Mouse (Mus musculus) forebrain, postnatal 0 days (tissue): ENCODE results near the gene Syt1. TPM values are rescaled to one million over a fixed set of nuclear protein-coding genes. Genes with fewer than 3 reads are reported as not detected.

ENCODE experiments used
- ATAC-seq: fragments of 200-750 bp; cut with Nextera tagmentation; 2 replicates; pipeline ENCODE4 v1.8.0; 2017; ENCODE audit warnings: mild to moderate bottlenecking, moderate library complexity
- DNase-seq: peaks from one replicate; pipeline ENCODE4 v3.0.0-alpha.2; 2015
- H3K27ac ChIP-seq: fragments of 300-500 bp; sonication (generic); 2 replicates; pipeline ENCODE4 v1.5.1; 2014; ENCODE audit warnings: low read depth, mild to moderate bottlenecking, antibody characterized with exemption, low read length, moderate library complexity, mixed read lengths
- H3K27me3 ChIP-seq: fragments of 300-500 bp; sonication (generic); 2 replicates; pipeline ENCODE4 v1.6.1; 2014; ENCODE audit warnings: mild to moderate bottlenecking, low read length, mixed read lengths; ENCODE audit not compliant: insufficient read depth
- H3K36me3 ChIP-seq: fragments of 300-500 bp; sonication (generic); 2 replicates; pipeline ENCODE4 v1.6.1; 2014; ENCODE audit warnings: mild to moderate bottlenecking, moderate library complexity; ENCODE audit not compliant: insufficient read depth
- H3K4me1 ChIP-seq: fragments of 300-500 bp; sonication (generic); 2 replicates; pipeline ENCODE4 v1.6.1; 2014; ENCODE audit warnings: antibody characterized with exemption; ENCODE audit not compliant: insufficient read depth
- H3K4me2 ChIP-seq: fragments of 300-500 bp; sonication (generic); 2 replicates; pipeline ENCODE4 v1.6.1; 2014; ENCODE audit warnings: low read depth, mild to moderate bottlenecking, moderate library complexity
- H3K4me3 ChIP-seq: fragments of 300-500 bp; sonication (generic); 2 replicates; pipeline ENCODE4 v1.5.1; 2014; ENCODE audit warnings: low read depth, low read length, mixed read lengths
- H3K9ac ChIP-seq: fragments of 300-500 bp; sonication (generic); 2 replicates; pipeline ENCODE4 v1.6.1; 2014; ENCODE audit warnings: mild to moderate bottlenecking
- H3K9me3 ChIP-seq: fragments of 300-500 bp; sonication (generic); 2 replicates; pipeline ENCODE4 v1.6.1; 2016; ENCODE audit warnings: low read length
- CTCF ChIP-seq: sonication (generic); IDR thresholded peaks from 2 replicates; pipeline ENCODE4 v1.5.1; 2016; ENCODE audit warnings: antibody characterized with exemption, control low read depth, low read depth
- WGBS: fragments of 180-500 bp; shearing (Covaris S2); extraction: QIAGEN DNeasy Blood & Tissue Kit; methylation state at CpG from one replicate; pipeline ENCODE4 v1.1.7; 2014; 5-methylcytosine and 5-hydroxymethylcytosine counted together
- polyA plus RNA-seq: library from polyadenylated mRNA; unstranded; fragments of >200 nt; fragmentation: Nextera tagmentation; extraction: Ambion mirVana; gene quantifications from 2 replicates; pipeline ENCODE4 v1.2.1, GENCODE M21; 2015
- total RNA-seq: library from RNA; depleted of rRNA; stranded (reverse); fragments of >200 nt; gene quantifications from 2 replicates; pipeline ENCODE4 v1.2.3, GENCODE M21; 2014

Gene Syt1
- total and polyA plus RNA-seq, 2 experiments from 2014 or later = 133 to 147 TPM

DNA sequence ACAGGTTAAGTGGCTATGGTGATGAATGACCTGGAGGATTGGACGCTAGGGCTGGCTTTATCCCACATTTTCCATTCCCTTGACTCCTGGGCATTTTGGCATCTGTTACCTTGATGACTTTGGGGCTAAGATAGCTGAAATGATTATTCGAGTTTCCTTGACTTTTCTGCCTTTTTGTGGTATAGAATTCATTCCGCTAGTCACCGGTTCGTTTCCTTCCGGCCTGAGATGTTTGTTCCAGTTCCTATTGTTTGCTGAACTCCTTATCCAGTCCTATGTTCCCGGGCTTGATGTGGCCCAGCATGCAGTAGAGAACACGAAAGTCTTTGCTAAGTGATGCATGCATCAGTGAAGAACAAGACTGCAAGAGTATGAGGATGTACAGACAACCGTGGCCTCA is 493.7 kb downstream of the Syt1 start:
- H3K27ac ChIP-seq = no peak overlapping the region
- ATAC-seq = no peak
- no peaks in the 10 kb centered on the region for H3K36me3 ChIP-seq
- H3K4me3 ChIP-seq = no peak overlapping the region
- no peak overlapping the region for H3K9ac ChIP-seq
- no peaks in the 10 kb centered on the region for H3K4me1 ChIP-seq
- 75% methylated on average over 9 of the region's 9 CpGs for WGBS
- DNase-seq = no peak
- TF ChIP-seq CTCF = no peak
- H3K4me2 ChIP-seq = no peak overlapping the region
- no peaks in the 10 kb centered on the region for H3K9me3 ChIP-seq
- H3K27me3 ChIP-seq = no peaks in the 10 kb centered on the region

DNA sequence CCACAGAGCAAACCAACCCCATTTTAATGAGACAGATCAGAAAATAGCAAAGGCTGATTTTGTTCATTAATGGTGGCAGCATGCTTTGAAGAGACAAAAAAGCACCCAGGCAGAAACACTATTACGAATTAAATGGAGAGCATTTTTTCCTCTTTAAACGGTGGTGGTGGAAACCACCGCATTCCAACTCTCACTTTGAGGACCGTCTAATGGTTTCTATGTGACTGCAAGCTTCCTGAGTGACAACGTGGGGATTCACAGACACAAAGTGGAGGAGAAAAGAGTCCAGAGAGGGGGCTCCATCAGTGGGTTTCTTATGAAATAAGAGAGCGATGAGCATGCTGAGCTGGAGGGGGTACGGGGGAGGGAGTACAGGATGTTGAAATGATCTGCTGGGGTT is 496.1 kb downstream of the Syt1 start:
- no peak for TF ChIP-seq CTCF
- no peaks in the 10 kb centered on the region for H3K4me1 ChIP-seq
- no peak for DNase-seq
- no peak overlapping the region for H3K9ac ChIP-seq
- ATAC-seq = no peak
- H3K36me3 ChIP-seq = no peaks in the 10 kb centered on the region
- no peak overlapping the region for H3K4me3 ChIP-seq
- 24% methylated on average over 7 of the region's 7 CpGs for WGBS
- H3K4me2 ChIP-seq = no peak overlapping the region
- no peak overlapping the region for H3K27ac ChIP-seq
- H3K27me3 ChIP-seq = no peaks in the 10 kb centered on the region
- H3K9me3 ChIP-seq = no peaks in the 10 kb centered on the region

DNA sequence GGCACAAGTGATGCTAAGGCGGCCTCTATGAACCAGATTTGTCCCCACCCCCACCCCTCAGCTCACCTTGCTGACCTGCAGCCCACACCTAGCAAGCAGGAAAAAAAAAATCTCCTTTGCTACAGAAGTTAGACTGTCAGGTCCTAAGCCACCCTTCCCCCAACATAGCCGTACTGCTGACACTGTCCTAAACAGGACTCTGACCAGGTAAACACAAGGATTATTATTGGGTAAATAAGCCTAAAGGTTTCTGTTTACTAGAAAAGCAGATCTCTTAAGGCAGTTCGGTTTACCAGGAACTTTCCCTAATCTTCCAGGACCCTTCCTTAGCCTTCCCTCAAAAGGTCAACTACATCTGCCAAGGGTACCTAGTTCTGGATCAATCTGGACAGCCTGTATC is 501.2 kb downstream of the Syt1 start:
- H3K27ac ChIP-seq = no peak overlapping the region
- ATAC-seq (no peak), DNase-seq (no peak)
- WGBS = 89% methylated on average over 3 of the region's 3 CpGs
- no peak overlapping the region for H3K4me2 ChIP-seq
- H3K27me3 ChIP-seq = no peaks in the 10 kb centered on the region
- no peaks in the 10 kb centered on the region for H3K36me3 ChIP-seq
- no peak for TF ChIP-seq CTCF
- H3K4me1 ChIP-seq = no peaks in the 10 kb centered on the region
- no peaks in the 10 kb centered on the region for H3K9me3 ChIP-seq
- H3K4me3 ChIP-seq = no peak overlapping the region
- H3K9ac ChIP-seq = no peak overlapping the region

DNA sequence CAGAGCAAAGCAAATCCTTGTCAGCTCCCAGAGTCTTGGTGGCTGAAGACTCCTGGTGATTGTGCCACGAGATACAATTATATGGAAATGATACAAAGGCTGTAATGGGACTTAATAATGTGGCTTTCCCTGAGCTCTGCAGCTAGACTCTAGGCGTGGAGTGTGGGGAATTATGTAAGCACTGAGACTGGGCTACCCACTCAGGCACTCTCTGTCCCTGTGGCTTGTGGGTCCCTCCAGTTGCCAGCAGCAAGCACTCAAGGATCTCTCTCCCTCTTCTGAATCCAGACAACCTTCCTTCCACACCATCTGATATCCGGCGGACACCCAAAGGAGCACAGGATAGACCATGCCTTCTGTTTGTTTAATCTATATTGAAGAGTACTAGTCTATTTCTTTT is 503.9 kb downstream of the Syt1 start:
- Histone ChIP-seq H3K27ac (no peak overlapping the region), H3K27me3 (no peaks in the 10 kb centered on the region), H3K4me2 (no peak overlapping the region), H3K4me3 (no peak overlapping the region), H3K9me3 (no peaks in the 10 kb centered on the region), H3K4me1 (no peaks in the 10 kb centered on the region), H3K36me3 (no peaks in the 10 kb centered on the region), H3K9ac (no peak overlapping the region)
- ATAC-seq (no peak), DNase-seq (no peak)
- WGBS = 81% methylated on average over 4 of the region's 4 CpGs
- no peak for TF ChIP-seq CTCF

DNA sequence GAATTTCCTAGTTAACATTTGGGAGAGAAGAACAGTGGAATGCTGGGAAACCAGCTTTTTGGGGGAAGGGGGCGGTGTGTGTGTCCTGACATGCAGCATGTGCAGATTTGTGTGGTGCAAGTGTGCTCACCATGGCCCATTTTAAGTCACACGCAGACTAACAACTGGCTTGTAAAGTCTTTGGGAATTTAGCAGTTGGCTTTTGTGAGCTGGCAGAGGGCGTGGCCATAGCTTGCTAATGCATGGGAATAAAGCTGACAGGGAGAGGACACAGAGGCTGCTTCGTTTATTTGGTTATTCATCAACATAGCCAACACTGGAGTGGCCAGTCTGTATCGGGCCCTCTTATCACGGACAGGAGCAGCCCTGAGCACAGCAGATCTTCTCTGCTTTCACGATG is 505.9 kb downstream of the Syt1 start:
- Histone ChIP-seq H3K4me3 (no peak overlapping the region), H3K9ac (no peak overlapping the region), H3K27me3 (no peaks in the 10 kb centered on the region), H3K4me1 (no peaks in the 10 kb centered on the region), H3K9me3 (no peaks in the 10 kb centered on the region), H3K27ac (no peak overlapping the region), H3K4me2 (no peak overlapping the region), H3K36me3 (0 out of 2 replicates have a peak, but pooled peaks cover 5% of the 10 kb centered on the region)
- TF ChIP-seq CTCF = no peak
- ATAC-seq (no peak), DNase-seq (no peak)
- 66% methylated on average over 7 of the region's 7 CpGs for WGBS

DNA sequence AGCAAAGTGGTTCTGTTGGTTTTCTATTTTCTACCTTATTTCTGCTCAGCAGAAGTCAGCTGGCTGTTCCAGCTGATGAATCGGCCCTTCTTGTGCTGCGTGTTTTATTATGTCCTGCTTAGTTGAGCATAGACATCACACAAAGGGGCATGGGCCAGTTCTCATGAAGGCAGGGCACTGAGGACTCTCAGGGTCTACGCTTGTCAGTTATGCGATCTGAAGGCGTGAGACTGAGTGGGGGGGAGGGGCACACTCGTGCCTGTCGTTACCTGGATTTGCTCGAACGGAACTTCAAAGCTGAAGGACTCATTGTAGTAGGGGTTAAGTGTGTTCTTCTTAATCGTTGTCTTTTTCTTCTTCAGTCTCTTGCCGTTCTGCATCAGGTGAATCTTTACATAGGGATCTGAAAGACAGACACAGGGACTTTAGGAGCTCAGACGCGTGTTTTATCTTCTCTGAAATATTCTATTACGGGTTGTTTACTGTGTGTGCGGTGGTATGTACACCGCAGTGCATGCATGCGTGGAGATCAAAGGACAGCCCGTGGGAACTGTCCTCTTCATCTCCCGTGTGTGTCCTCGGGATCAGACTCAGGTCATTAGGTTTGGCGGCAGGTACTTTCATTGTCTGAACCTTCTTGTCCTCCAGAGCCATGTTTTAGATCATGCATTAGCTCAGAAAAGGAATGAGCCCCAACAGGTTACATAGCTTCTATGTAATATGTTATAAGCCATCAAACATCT is 506.5 kb downstream of the Syt1 start:
- 63% methylated on average over 21 of the region's 21 CpGs for WGBS

DNA sequence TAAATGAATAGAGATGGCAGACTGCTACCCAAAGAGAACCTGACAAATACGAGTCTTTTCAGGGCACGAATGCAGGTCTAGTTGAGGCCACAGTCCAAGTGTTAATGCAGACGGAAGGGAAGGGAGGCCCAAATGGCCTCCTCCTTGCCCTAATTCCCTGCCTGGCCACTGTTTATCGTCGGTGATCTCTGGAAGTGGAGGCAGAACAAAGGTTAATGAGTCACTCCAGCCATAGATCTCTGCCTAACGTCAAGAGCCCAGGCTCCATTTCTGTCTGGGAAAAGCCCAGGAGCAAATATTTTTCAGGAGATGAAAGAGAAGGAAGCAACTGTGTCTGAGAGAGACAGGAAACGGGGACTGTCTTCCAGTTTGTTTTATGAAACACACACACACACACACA is 520.6 kb downstream of the Syt1 start:
- Histone ChIP-seq H3K27ac (no peak overlapping the region), H3K27me3 (no peaks in the 10 kb centered on the region), H3K4me1 (no peaks in the 10 kb centered on the region), H3K36me3 (no peaks in the 10 kb centered on the region), H3K4me3 (no peak overlapping the region), H3K4me2 (no peak overlapping the region), H3K9me3 (no peaks in the 10 kb centered on the region), H3K9ac (no peak overlapping the region)
- no peak for ATAC-seq
- no peak for TF ChIP-seq CTCF
- DNase-seq = no peak
- 78% methylated on average over 7 of the region's 7 CpGs for WGBS

More for the DNA sequence above, 506.5 kb downstream of the Syt1 start:
- no peak overlapping the region for H3K9ac ChIP-seq
- H3K4me3 ChIP-seq = no peak overlapping the region
- 0 out of 2 replicates have a peak, but pooled peaks cover 5% of the 10 kb centered on the region for H3K36me3 ChIP-seq
- no peaks in the 10 kb centered on the region for H3K4me1 ChIP-seq
- DNase-seq (no peak), ATAC-seq (no peak)
- H3K4me2 ChIP-seq = no peak overlapping the region
- H3K9me3 ChIP-seq = no peaks in the 10 kb centered on the region
- H3K27me3 ChIP-seq = no peaks in the 10 kb centered on the region
- no peak for TF ChIP-seq CTCF
- H3K27ac ChIP-seq = no peak overlapping the region
